Mouse (Mus musculus) CD4-positive, CD25-positive, alpha-beta regulatory T cell, adult 4 months (primary cell): ENCODE measurements around the gene Ubp1. TPM values are rescaled to one million over a fixed set of nuclear protein-coding genes. Genes with fewer than 3 reads are reported as not detected.

ENCODE experiments used
- ATAC-seq: one replicate; pipeline ENCODE4 v1.8.0; 2017
- polyA plus RNA-seq, 2 experiments: library from polyadenylated mRNA; unstranded; fragments of 100-300 nt; shearing (Covaris generic); gene quantifications; one replicate each; pipeline ENCODE4 v1.2.1; 2017

Gene Ubp1
- polyA plus RNA-seq, 2 experiments from 2014 or later = 34.9 to 36.2 TPM

- no peak for ATAC-seq
Observed at GRCm38 (mm10) chr9:114019012-114019762, 88.5 kb downstream of the Ubp1 start.

- ATAC-seq = no peak
Observed at GRCm38 (mm10) chr9:114022141-114022540, 91.4 kb downstream of the Ubp1 start.

- no peak for ATAC-seq
Observed at GRCm38 (mm10) chr9:114025182-114025581, 94.4 kb downstream of the Ubp1 start.

GRCm38 (mm10) chr9:114025846-114026245, 95.1 kb downstream of the Ubp1 start:
- no peak for ATAC-seq

- peak; percentile 85 for ATAC-seq
Observed at GRCm38 (mm10) chr9:114026261-114026934, 95.7 kb downstream of the Ubp1 start.

Other genes starting within 250 kb of the Ubp1 start
- gene Pdcd6ip, start 222.7 kb upstream of the Ubp1 start, polyA plus RNA-seq = 10 to 100 TPM; 36.9 to 40.3 TPM
- gene Clasp2, start 189.5 kb upstream of the Ubp1 start, polyA plus RNA-seq = 10 to 100 TPM in 1 of 2 experiments, 1 to 10 TPM in 1; 6.8 to 10.5 TPM
- gene Fbxl2, start 115.3 kb downstream of the Ubp1 start, polyA plus RNA-seq = 1 to 10 TPM in 1 of 2 experiments, under 1 TPM in 1; 0.68 to 1.9 TPM
- gene Susd5, start 126.2 kb downstream of the Ubp1 start, polyA plus RNA-seq = not detected